Mouse (Mus musculus) thymus, adult 2 months (tissue): ENCODE results near the gene Acsl5.

ENCODE experiments used
- CTCF ChIP-seq: fragments of 200-500 bp; IDR thresholded peaks from 2 replicates; pipeline ENCODE4 v1.5.1; 2012; ENCODE audit warnings: mild to moderate bottlenecking, control low read depth, low read length, moderate library complexity, borderline replicate concordance; ENCODE audit not compliant: control insufficient read depth, poor library complexity, insufficient read depth; ENCODE audit errors: extremely low read depth
- POLR2A ChIP-seq: fragments of 200-500 bp; IDR thresholded peaks from 2 replicates; pipeline ENCODE4 v1.6.1; 2012; ENCODE audit warnings: mild to moderate bottlenecking, low read length, control low read depth, moderate library complexity; ENCODE audit not compliant: control insufficient read depth, poor library complexity, insufficient read depth; ENCODE audit errors: extremely low read depth

DNA sequence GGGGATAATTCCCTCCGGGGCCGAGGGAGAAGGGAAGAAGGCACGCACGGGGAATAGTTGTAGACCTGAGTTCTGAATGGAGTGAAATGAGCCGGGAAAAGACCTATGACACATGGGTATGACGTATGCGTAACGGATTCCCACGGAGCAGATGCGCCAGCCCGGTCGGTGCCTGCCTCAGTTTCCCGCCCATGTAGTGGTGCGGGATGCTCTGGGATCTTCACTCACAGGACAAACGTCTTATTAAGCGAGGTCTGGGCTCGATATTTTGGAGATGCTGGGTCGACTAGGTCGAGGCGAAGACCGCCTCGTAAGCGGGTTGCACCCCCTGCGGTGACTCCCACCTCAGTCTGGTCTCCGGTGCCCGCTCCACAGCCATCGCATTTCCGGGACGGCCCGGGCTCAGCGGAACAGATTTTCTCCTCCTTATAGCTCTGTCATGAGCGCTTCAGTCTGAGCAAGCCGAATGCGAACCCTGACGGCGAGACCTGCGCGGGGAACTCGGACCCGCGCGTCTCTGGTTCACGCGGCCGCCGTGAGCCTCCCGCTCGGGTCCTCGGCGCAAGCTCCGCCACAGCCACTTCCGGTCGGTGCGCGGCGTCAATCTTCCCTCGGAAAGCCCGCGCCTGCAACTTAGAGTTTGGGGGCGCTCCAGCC is 63.8 kb downstream of the Acsl5 start, which contains the start of gene Zdhhc6:
- TF ChIP-seq CTCF (no peak), POLR2A (peak; percentile 78)
